Mouse (Mus musculus) urinary bladder, postnatal 4 days (tissue): ENCODE results near the gene Pigu.

ENCODE experiments used
- DNase-seq, 2 experiments: peaks; one replicate each; pipeline ENCODE4 v3.0.0; 2021 to 2022; ENCODE audit warnings: low spot score in 2 of 2

Gene Pigu

GRCm38 (mm10) chr2:155236362-155236992 lies 120.8 kb downstream of the Pigu start, which contains the start of gene Dynlrb1:
Dynlrb1 (plus strand) TSS chr2:155236533.
- DNase-seq: peak; percentile 97 to 99

- DNase-seq: no peak
Observed at GRCm38 (mm10) chr2:155235746-155236361, 121.4 kb downstream of the Pigu start.
